Mouse (Mus musculus): ENCODE results near the gene Spryd3. TPM values are rescaled to one million over a fixed set of nuclear protein-coding genes. Genes with fewer than 3 reads are reported as not detected.
A peak's percentile ranks its signal among the peaks of the same experiment; 100 is the strongest.

Spryd3 gene
- total and polyA plus RNA-seq, 2 experiments from 2014 or later = 118 to 134 TPM

- no peak overlapping the region for H3K4me3 ChIP-seq (ENCODE audit: low read depth, low read length)
- TF ChIP-seq CTCF (IDR thresholded peaks at IDR 0.05) = no peak
- ATAC-seq (ENCODE audit: low FRiP score) = no peak
- no peak for DNase-seq (ENCODE audit: low spot score)
- no peaks in the 10 kb centered on the region for H3K36me3 ChIP-seq (ENCODE audit: insufficient read depth, low read length)
- H3K4me2 ChIP-seq (ENCODE audit: low read depth, low read length, poor library complexity, severe bottlenecking) = no peak overlapping the region
- H3K9ac ChIP-seq (replicated peaks; ENCODE audit: low read length, poor library complexity, severe bottlenecking) = no peak overlapping the region
- no peaks in the 10 kb centered on the region; the same call in 1 of the 2 replicates for H3K4me1 ChIP-seq (ENCODE audit: insufficient read depth, low read length)
- 57% methylated on average over 5 of the region's 5 CpGs for WGBS
- no peaks in the 10 kb centered on the region for H3K9me3 ChIP-seq (ENCODE audit: low read length)
- peaks cover 5% of the 10 kb centered on the region; the same call in 1 of the 2 replicates for H3K27me3 ChIP-seq (ENCODE audit: insufficient read depth, low read length)
- no peak overlapping the region for H3K27ac ChIP-seq (ENCODE audit: low read depth, low read length)
Measured at GRCm38 (mm10) chr15:102105360-102105759, 30.7 kb downstream of the Spryd3 start.

DNA sequence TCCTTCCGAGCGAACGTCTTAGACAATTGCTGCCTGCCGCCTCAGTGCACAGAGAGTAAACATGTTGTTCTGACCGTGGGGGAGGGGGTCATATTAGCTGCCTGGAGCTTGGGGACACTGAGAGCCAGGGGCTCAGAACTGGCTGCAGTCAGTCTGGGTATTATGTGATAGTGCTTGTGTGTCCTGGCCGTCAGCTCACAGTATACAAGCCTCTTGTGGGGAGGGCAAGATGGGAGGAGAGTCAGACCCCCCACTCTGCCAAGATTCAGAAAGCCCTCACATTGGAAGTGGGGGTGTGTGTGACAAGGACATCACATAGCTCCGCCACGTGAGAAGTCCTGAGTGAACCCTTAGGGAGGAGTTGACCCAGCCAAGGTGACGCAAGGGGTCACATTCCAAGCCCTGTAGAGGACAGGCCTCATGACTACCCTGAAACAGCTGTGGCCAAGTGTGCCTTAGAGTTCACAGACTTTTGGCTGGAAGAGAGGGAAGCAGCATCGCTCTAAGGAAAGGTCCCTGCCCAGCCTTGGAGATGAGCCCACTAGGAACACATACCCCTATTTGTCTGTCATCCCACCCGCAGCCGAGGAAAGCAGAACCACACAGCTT, 32.0 kb downstream of the Spryd3 start:
- Histone ChIP-seq H3K4me3 (ENCODE audit: low read depth, low read length) (peak overlapping the region; percentile 18; the same call in 1 of the 2 replicates), H3K4me2 (ENCODE audit: low read depth, low read length, poor library complexity, severe bottlenecking) (peak overlapping the region; percentile 18), H3K9me3 (ENCODE audit: low read length) (no peaks in the 10 kb centered on the region), H3K27me3 (ENCODE audit: insufficient read depth, low read length) (peaks cover 5% of the 10 kb centered on the region; the same call in 1 of the 2 replicates), H3K36me3 (ENCODE audit: insufficient read depth, low read length) (no peaks in the 10 kb centered on the region), H3K27ac (ENCODE audit: low read depth, low read length) (peak overlapping the region; percentile 59; the same call in 1 of the 2 replicates), H3K4me1 (ENCODE audit: insufficient read depth, low read length) (peaks cover 6% of the 10 kb centered on the region; the same call in 1 of the 2 replicates), H3K9ac (replicated peaks; ENCODE audit: low read length, poor library complexity, severe bottlenecking) (no peak overlapping the region)
- no peak for ATAC-seq (ENCODE audit: low FRiP score)
- 33% methylated on average over 12 of the region's 12 CpGs for WGBS
- DNase-seq (ENCODE audit: low spot score) = no peak
- TF ChIP-seq CTCF (IDR thresholded peaks at IDR 0.05) = no peak

GRCm38 (mm10) chr15:102103371-102103946, 32.6 kb downstream of the Spryd3 start:
- Histone ChIP-seq H3K27me3 (ENCODE audit: insufficient read depth, low read length) (peaks cover 5% of the 10 kb centered on the region; the same call in 1 of the 2 replicates), H3K4me2 (ENCODE audit: low read depth, low read length, poor library complexity, severe bottlenecking) (peak overlapping the region; percentile 18), H3K36me3 (ENCODE audit: insufficient read depth, low read length) (no peaks in the 10 kb centered on the region), H3K4me1 (ENCODE audit: insufficient read depth, low read length) (peaks cover 6% of the 10 kb centered on the region; the same call in 1 of the 2 replicates), H3K27ac (ENCODE audit: low read depth, low read length) (peak overlapping the region; percentile 59; the same call in 1 of the 2 replicates), H3K4me3 (ENCODE audit: low read depth, low read length) (peak overlapping the region; percentile 18; the same call in 1 of the 2 replicates), H3K9me3 (ENCODE audit: low read length) (no peaks in the 10 kb centered on the region), H3K9ac (replicated peaks; ENCODE audit: low read length, poor library complexity, severe bottlenecking) (peak overlapping the region; percentile 36; the same call in 1 of the 2 replicates)
- ATAC-seq (ENCODE audit: low FRiP score) (no peak), DNase-seq (ENCODE audit: low spot score) (no peak)
- no peak for TF ChIP-seq CTCF (IDR thresholded peaks at IDR 0.05)
- WGBS = 11% methylated on average over 14 of the region's 14 CpGs

- Histone ChIP-seq H3K36me3 (ENCODE audit: insufficient read depth, low read length) (no peaks in the 10 kb centered on the region), H3K9ac (replicated peaks; ENCODE audit: low read length, poor library complexity, severe bottlenecking) (peak overlapping the region; percentile 36; the same call in 1 of the 2 replicates), H3K4me2 (ENCODE audit: low read depth, low read length, poor library complexity, severe bottlenecking) (peak overlapping the region; percentile 18; the same call in 1 of the 2 replicates), H3K4me3 (ENCODE audit: low read depth, low read length) (peak overlapping the region; percentile 18), H3K9me3 (ENCODE audit: low read length) (no peaks in the 10 kb centered on the region), H3K27ac (ENCODE audit: low read depth, low read length) (peak overlapping the region; percentile 39), H3K4me1 (ENCODE audit: insufficient read depth, low read length) (peaks cover 6% of the 10 kb centered on the region; the same call in 1 of the 2 replicates), H3K27me3 (ENCODE audit: insufficient read depth, low read length) (peaks cover 5% of the 10 kb centered on the region; the same call in 1 of the 2 replicates)
- DNase-seq (ENCODE audit: low spot score) (no peak), ATAC-seq (ENCODE audit: low FRiP score) (no peak)
- TF ChIP-seq CTCF (IDR thresholded peaks at IDR 0.05) = no peak
- WGBS = 31% methylated on average over 6 of the region's 6 CpGs
Measured at GRCm38 (mm10) chr15:102102548-102103121, 33.4 kb downstream of the Spryd3 start.

DNA sequence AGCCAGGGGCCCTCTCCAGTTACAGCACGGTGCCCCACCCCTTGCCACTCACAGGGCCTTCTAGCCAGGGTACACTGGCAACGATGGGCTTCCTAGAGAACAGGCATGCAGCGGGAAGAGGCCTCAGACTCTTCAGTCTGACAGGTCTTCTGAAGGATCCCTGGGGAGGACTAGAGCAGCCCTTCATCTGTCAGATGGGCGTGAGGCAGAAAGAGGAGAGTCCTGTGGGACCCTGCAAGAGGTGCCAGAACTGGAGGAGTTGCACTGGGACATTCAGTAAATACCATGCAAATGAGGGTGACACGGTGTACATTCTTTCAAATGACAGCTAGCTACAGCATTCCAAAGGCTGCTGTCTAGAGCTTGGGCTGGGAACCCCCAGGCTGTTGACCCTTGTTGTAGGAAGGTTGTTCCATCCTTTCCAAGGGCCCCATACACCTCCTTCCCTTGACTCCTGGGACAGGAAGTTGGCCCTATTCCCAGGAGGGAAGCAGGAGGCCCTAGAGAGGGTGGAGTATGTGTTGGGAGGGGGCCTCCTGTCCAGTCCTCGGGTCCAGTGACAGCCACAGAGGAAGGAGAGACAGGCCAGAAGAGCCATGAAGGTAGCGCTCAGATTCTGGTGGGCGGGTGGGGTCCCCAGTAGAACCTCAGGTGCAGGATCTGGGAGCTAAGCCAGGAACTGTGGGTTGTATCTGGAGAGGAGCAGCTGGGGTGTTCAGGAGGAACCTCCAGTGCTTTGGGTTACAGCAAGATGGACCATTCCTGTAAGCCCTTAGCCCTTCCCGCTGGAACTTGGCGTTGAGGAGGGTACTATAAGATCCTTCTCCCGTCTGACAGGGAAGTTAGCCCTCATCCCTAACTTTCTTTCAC, 34.1 kb downstream of the Spryd3 start:
- DNase-seq (ENCODE audit: low spot score) (no peak), ATAC-seq (ENCODE audit: low FRiP score) (no peak)
- WGBS = 32% methylated on average over 11 of the region's 11 CpGs
- H3K9me3 ChIP-seq (ENCODE audit: low read length) = no peaks in the 10 kb centered on the region
- H3K4me3 ChIP-seq (ENCODE audit: low read depth, low read length) = no peak overlapping the region
- H3K4me1 ChIP-seq (ENCODE audit: insufficient read depth, low read length) = peaks cover 6% of the 10 kb centered on the region; the same call in 1 of the 2 replicates
- peak overlapping the region; percentile 39; the same call in 1 of the 2 replicates for H3K27ac ChIP-seq (ENCODE audit: low read depth, low read length)
- H3K36me3 ChIP-seq (ENCODE audit: insufficient read depth, low read length) = no peaks in the 10 kb centered on the region
- TF ChIP-seq CTCF (IDR thresholded peaks at IDR 0.05) = no peak
- peaks cover 5% of the 10 kb centered on the region; the same call in 1 of the 2 replicates for H3K27me3 ChIP-seq (ENCODE audit: insufficient read depth, low read length)
- 0 out of 2 replicates have a peak overlapping the region, but pooled peaks have one; percentile 12 for H3K4me2 ChIP-seq (ENCODE audit: low read depth, low read length, poor library complexity, severe bottlenecking)
- H3K9ac ChIP-seq (replicated peaks; ENCODE audit: low read length, poor library complexity, severe bottlenecking) = no peak overlapping the region

Measured in midbrain, postnatal 0 days (tissue).